Comparison of ENCODE assay signal across 14 mouse cellular contexts in genomic region chr1:136513181-136513580, GRCm38 (mm10). TPM values are rescaled to one million over a fixed set of nuclear protein-coding genes. Genes with fewer than 3 reads are reported as not detected.
DNase-seq lines count a peak whose midpoint lies in the region.
"Had no signal": no experiment of that assay in that cellular context is flagged by ENCODE, and none has a peak within 500 bp of the region (broad histone marks: within the 10 kb centered on the region; RNA-seq: fewer than 3 reads in every experiment).

No protein-coding gene starts in this region.

- H3K27me3 ChIP-seq in limb, embryonic 10.5 days (ENCODE audit: low read depth, poor library complexity, severe bottlenecking) = no peaks in the 10 kb centered on the region
- H3K27me3 ChIP-seq: forebrain, embryonic 13.5 days; liver, embryonic 15.5 days had no signal

- WGBS in limb, embryonic 10.5 days = 90% methylated on average over 11 of the region's 11 CpGs

- peak; percentile 52 to 77 for DNase-seq in adrenal gland, adult (ENCODE audit: inconsistent age in 2 of 2, low spot score in 1 of 2)
- no peak for DNase-seq in adrenal gland, postnatal 4 days (ENCODE audit: low spot score in 2 of 2)
- DNase-seq in urinary bladder, postnatal 14 days (ENCODE audit: low spot score) = peak; percentile 15
- no peak for DNase-seq in urinary bladder, postnatal 25 days (ENCODE audit: low spot score)
- DNase-seq in limb, embryonic 10.5 days (ENCODE audit: low spot score) = no peak
- DNase-seq in testis, postnatal 14 days (ENCODE audit: low spot score) = peak; percentile 16
- no peak for DNase-seq in frontal cortex, postnatal 10 days (ENCODE audit: low spot score in 2 of 2)
- no peak for DNase-seq in cerebellum, postnatal 25 days
- DNase-seq: kidney, adult 11 months; retina, postnatal 1 day had no signal

- peaks cover 21% of the 10 kb centered on the region for H3K4me1 ChIP-seq in limb, embryonic 10.5 days
- H3K4me1 ChIP-seq: forebrain, embryonic 13.5 days; liver, embryonic 15.5 days had no signal

- H3K27ac ChIP-seq in limb, embryonic 10.5 days = peak overlapping the region; percentile 56; the same call in 1 of the 2 replicates
- H3K27ac ChIP-seq: forebrain, embryonic 13.5 days; layer of hippocampus, adult 2 months; liver, embryonic 15.5 days had no signal

- H3K9me3 ChIP-seq in limb, embryonic 10.5 days (replicated peaks) = no peaks in the 10 kb centered on the region
- H3K9me3 ChIP-seq: forebrain, embryonic 13.5 days; liver, embryonic 15.5 days had no signal

- no peak overlapping the region for H3K4me3 ChIP-seq in limb, embryonic 10.5 days
- H3K4me3 ChIP-seq: forebrain, embryonic 13.5 days; layer of hippocampus, adult 2 months; liver, embryonic 15.5 days; myocyte had no signal

- peaks cover 56% of the 10 kb centered on the region for H3K36me3 ChIP-seq in limb, embryonic 10.5 days

RNA-seq across cellular contexts. Expression of gene Kif14, which starts 47.0 kb away (rescaled TPM):
- 1 to 10 TPM; 5.8 to 7.7 TPM for total RNA-seq in adrenal gland, postnatal 4 days (2021)
- polyA plus RNA-seq in limb, embryonic 10.5 days (2016; fragmentation: Nextera tagmentation; extraction: Ambion mirVana) = 7.7 and 9.8 TPM in 2 replicates

Comparison
In these comparisons a context has a peak if more than half of its experiments do, and no peak if none do; other contexts are left out.
1. DNase-seq: peak in adrenal gland, adult (2 of 2), urinary bladder, postnatal 14 days (single experiment) and testis, postnatal 14 days (single experiment); none in adrenal gland, postnatal 4 days (0 of 2), urinary bladder, postnatal 25 days (single experiment), limb, embryonic 10.5 days (single experiment), frontal cortex, postnatal 10 days (0 of 2) and cerebellum, postnatal 25 days (0 of 2).